Mouse (Mus musculus) testis, adult 2 months (tissue): ENCODE measurements at regions not wholly inside any gene's neighbourhood (a gene's known extent, or its start where the extent isn't known, plus 50 kb on each side); places are given as distances from the start of the nearest gene placed in this dataset.
"Not testable (repeated sequence)": the region's sequence is repeated elsewhere in the genome, so short reads cannot be mapped to it uniquely, and the experiment has no call there.

Source experiments
- CTCF ChIP-seq: fragments of 200-500 bp; IDR thresholded peaks from 2 replicates; pipeline ENCODE4 v1.5.1; 2012; ENCODE audit warnings: low read depth, mild to moderate bottlenecking, inconsistent platforms, low read length, moderate library complexity; ENCODE audit not compliant: control insufficient read depth, insufficient read depth, insufficient replicate concordance
- POLR2A ChIP-seq: fragments of 200-500 bp; IDR thresholded peaks from 2 replicates; pipeline ENCODE4 v1.6.1; 2012; ENCODE audit warnings: low read depth, mild to moderate bottlenecking, inconsistent platforms, low read length, moderate library complexity; ENCODE audit not compliant: control insufficient read depth

DNA sequence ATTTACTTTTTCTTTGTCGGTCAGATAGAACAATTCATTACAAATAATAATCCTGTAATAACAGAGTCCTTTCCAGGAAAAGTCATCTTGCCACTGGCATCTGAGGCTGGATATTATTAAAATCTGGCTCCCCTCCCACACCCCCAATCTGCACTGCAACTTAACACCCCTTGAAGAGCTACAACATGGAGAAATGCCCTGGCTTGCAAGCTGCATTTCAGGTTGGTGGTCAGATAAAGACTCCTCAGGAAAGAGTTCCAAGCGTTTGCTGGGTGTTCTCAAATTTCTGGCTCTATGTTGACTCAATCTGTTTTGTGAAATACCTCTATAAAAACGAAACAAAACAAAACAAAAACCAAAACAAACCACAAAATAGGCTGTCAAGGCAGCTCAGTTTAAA is 114.6 kb downstream of the Ulbp1 start:
- not testable (repeated sequence) for TF ChIP-seq POLR2A, CTCF
